Mouse (Mus musculus) heart, embryonic 12.5 days (tissue): ENCODE measurements at regions not wholly inside any gene's neighbourhood (a gene's known extent, or its start where the extent isn't known, plus 50 kb on each side); places are given as distances from the start of the nearest gene placed in this dataset.

ENCODE experiments used
- ATAC-seq: fragments of 200-750 bp; cut with Nextera tagmentation; 2 replicates; pipeline ENCODE4 v1.8.0; 2017; ENCODE audit warnings: moderate TSS enrichment, moderate library complexity; ENCODE audit not compliant: insufficient number of reproducible peaks, low FRiP score
- H3K27ac ChIP-seq: fragments of 300-500 bp; sonication (generic); 2 replicates; pipeline ENCODE4 v1.5.1; 2016; ENCODE audit warnings: mild to moderate bottlenecking, moderate library complexity; ENCODE audit not compliant: poor library complexity, severe bottlenecking
- H3K27me3 ChIP-seq: fragments of 300-500 bp; sonication (generic); replicated peaks from 2 replicates; pipeline ENCODE4 v1.6.1; 2016; ENCODE audit warnings: mild to moderate bottlenecking, moderate library complexity
- H3K36me3 ChIP-seq: fragments of 300-500 bp; sonication (generic); 2 replicates; pipeline ENCODE4 v1.6.1; 2016; ENCODE audit warnings: mild to moderate bottlenecking, moderate library complexity
- H3K4me1 ChIP-seq: fragments of 300-500 bp; sonication (generic); replicated peaks from 2 replicates; pipeline ENCODE4 v1.6.1; 2016; ENCODE audit warnings: mild to moderate bottlenecking
- H3K4me2 ChIP-seq: fragments of 300-500 bp; sonication (generic); 2 replicates; pipeline ENCODE4 v1.6.1; 2016; ENCODE audit warnings: mild to moderate bottlenecking, moderate library complexity
- H3K4me3 ChIP-seq: fragments of 300-500 bp; sonication (generic); 2 replicates; pipeline ENCODE4 v1.5.1; 2016; ENCODE audit warnings: mild to moderate bottlenecking
- H3K9ac ChIP-seq: fragments of 300-500 bp; sonication (generic); 2 replicates; pipeline ENCODE4 v1.6.1; 2016; ENCODE audit warnings: mild to moderate bottlenecking, moderate library complexity
- H3K9me3 ChIP-seq: fragments of 300-500 bp; sonication (generic); replicated peaks from 2 replicates; pipeline ENCODE4 v1.6.1; 2016; ENCODE audit warnings: mild to moderate bottlenecking, moderate library complexity
- WGBS: fragments of 180-500 bp; shearing (Covaris S2); methylation state at CpG from one replicate; pipeline ENCODE4 v1.1.7; 2016; 5-methylcytosine and 5-hydroxymethylcytosine counted together

DNA sequence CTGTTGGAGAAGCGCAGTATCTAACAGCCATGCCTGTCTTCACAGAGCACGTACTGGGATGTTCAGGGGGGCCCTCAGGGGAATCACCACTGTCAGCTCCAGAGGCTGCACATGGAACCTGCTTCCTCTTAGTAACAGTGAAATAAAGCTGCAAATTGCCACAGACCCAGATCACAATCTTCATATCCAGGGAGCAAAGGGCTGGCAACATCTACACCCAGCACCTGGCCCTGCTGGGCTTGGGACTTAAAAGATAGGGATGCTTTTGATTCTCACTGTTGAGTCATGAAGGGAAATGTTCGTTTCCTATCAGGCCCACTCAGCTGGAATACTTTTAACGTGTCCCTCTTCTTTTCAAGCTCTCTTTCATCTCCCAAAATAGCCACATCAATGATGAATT is 322.4 kb upstream of the Trib2 start:
- Histone ChIP-seq H3K4me3 (no peak overlapping the region), H3K4me2 (no peak overlapping the region), H3K27ac (no peak overlapping the region), H3K36me3 (no peaks in the 10 kb centered on the region), H3K9ac (no peak overlapping the region), H3K27me3 (no peaks in the 10 kb centered on the region), H3K4me1 (peaks cover 14% of the 10 kb centered on the region), H3K9me3 (no peaks in the 10 kb centered on the region)
- 46% methylated on average over 4 of the region's 4 CpGs for WGBS
- no peak for ATAC-seq

DNA sequence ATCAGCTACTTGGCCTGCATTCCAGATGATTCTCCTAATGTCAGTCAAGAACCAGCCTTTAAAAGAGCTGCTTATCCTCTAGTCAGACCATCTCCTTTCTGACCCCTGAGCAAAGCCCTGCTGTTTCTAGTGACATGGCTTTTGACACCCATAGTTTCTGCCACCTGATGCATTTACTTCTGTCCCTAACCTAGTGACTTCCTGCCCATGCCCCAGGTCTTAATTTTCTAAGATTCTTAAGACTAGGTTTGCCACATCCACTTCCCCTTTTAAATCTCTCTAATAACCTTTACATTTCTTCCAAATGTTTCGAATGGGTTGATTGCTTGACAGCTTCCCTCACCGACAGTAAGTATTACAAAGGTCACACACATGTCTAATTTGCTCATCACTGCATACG is 321.1 kb upstream of the Trib2 start:
- Histone ChIP-seq H3K9ac (no peak overlapping the region), H3K36me3 (no peaks in the 10 kb centered on the region), H3K4me3 (no peak overlapping the region), H3K4me2 (no peak overlapping the region), H3K27me3 (no peaks in the 10 kb centered on the region), H3K4me1 (peaks cover 14% of the 10 kb centered on the region), H3K27ac (no peak overlapping the region), H3K9me3 (no peaks in the 10 kb centered on the region)
- WGBS, result 86% methylated on average over 3 of the region's 3 CpGs
- no peak for ATAC-seq

DNA sequence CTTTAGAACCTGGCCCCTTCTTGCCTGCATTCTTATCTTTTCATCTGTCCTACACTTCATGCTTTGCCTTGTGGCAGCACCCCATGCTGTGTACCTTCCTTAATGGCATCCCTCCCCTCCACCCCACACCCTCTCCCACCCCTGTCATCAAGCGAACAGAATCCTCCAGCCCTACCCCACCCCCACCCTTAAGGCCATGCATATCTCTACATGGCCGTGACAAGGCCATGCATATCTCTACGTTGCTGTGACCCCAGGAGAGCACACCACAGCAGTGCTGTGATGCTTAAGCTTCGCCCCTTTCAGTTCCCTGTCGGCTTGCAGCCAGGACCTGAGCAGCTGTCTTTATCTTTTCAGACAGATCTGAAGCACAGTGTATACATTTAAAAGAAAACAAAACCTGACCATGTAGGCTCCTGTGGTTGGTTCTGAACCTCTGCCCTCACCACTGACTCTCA is 319.5 kb upstream of the Trib2 start:
- Histone ChIP-seq H3K36me3 (no peaks in the 10 kb centered on the region), H3K4me3 (no peak overlapping the region), H3K27ac (no peak overlapping the region), H3K27me3 (no peaks in the 10 kb centered on the region), H3K4me2 (no peak overlapping the region), H3K9me3 (no peaks in the 10 kb centered on the region), H3K4me1 (peaks cover 14% of the 10 kb centered on the region), H3K9ac (no peak overlapping the region)
- ATAC-seq, result no peak; the same call in 1 of the 2 replicates
- 14% methylated on average over 5 of the region's 5 CpGs for WGBS

DNA sequence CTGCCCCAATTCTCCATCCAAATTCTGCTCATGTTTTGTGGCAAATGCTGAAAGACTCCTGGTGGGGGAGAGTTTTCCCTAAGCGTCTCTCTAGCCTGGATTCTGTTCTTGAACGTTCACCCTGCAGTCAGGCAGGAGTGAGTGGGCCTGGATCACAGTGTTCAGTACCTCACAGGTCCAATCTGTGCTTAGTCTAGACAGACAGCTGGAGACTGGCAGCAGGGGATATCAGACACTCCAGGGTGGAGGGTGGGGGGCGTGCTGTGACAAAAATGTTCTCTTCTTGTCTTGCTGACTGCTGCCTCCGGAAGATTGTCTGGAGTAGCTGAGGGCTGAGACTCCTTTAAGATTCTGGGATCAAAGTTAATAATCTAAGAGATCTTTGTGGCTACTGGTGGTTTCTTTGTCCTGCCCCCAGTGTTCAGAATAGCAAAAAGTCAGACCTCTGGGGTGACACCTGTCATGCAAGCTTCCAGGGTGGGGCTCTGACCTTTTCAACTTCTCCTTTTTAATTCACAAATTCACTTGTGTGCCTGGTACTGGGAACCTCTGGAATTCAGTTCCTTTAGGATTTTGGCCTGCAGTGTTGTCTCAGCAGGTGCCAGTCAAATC is 319.0 kb upstream of the Trib2 start:
- H3K9ac ChIP-seq, result no peak overlapping the region
- H3K27me3 ChIP-seq, result no peaks in the 10 kb centered on the region
- H3K4me2 ChIP-seq, result no peak overlapping the region
- WGBS, result 35% methylated on average over 4 of the region's 4 CpGs
- H3K4me3 ChIP-seq, result no peak overlapping the region
- no peaks in the 10 kb centered on the region for H3K9me3 ChIP-seq
- no peaks in the 10 kb centered on the region for H3K36me3 ChIP-seq
- H3K27ac ChIP-seq, result no peak overlapping the region
- peaks cover 14% of the 10 kb centered on the region for H3K4me1 ChIP-seq
- ATAC-seq, result no peak

DNA sequence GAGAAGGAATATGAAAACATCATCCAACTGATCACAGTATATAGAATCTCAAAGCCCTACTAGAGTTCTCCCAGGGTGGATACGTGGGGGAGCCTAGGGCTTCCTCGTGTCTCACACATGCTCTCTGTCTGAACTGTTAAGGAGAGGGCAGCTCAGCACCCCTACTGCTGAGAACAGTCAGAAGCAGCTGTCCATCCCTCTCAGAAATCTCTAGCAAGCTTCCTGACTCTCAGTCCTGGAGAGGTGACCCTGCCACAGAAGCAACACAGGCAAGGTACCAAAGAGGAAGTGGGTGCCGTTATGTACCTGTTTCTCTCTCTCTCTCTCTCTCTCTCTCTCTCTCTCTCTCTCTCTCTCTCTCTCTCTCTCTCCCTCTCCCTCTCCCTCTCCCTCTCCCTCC is 317.7 kb upstream of the Trib2 start:
- no peak for ATAC-seq
- Histone ChIP-seq H3K36me3 (no peaks in the 10 kb centered on the region), H3K27me3 (no peaks in the 10 kb centered on the region), H3K9me3 (no peaks in the 10 kb centered on the region), H3K4me2 (no peak overlapping the region), H3K9ac (no peak overlapping the region), H3K4me3 (no peak overlapping the region), H3K4me1 (peaks cover 14% of the 10 kb centered on the region), H3K27ac (no peak overlapping the region)
- WGBS, result 69% methylated on average over 3 of the region's 3 CpGs

DNA sequence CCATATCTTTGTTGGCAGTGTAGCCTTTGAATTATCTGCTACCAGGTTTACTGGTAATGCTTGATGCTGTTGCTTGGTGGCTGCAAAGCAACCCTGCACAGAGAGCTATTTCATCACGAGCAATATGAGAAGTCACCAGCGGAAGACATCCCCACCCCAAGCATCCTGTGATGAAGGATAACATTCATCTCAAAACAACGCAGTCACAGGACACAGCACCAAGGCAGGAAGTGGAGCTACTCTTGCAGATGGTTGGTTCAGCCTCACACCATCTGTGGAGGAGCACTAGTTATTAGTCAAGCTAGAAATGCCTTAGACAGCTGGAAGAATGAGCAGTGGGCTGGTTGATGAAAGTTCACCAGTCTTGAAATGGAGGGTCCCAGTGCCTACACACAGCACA is 316.5 kb upstream of the Trib2 start:
- Histone ChIP-seq H3K4me3 (no peak overlapping the region), H3K36me3 (no peaks in the 10 kb centered on the region), H3K9me3 (no peaks in the 10 kb centered on the region), H3K27ac (no peak overlapping the region), H3K4me2 (no peak overlapping the region), H3K4me1 (peaks cover 12% of the 10 kb centered on the region), H3K27me3 (no peaks in the 10 kb centered on the region), H3K9ac (no peak overlapping the region)
- WGBS, result 69% methylated on average over 3 of the region's 3 CpGs
- ATAC-seq, result no peak

DNA sequence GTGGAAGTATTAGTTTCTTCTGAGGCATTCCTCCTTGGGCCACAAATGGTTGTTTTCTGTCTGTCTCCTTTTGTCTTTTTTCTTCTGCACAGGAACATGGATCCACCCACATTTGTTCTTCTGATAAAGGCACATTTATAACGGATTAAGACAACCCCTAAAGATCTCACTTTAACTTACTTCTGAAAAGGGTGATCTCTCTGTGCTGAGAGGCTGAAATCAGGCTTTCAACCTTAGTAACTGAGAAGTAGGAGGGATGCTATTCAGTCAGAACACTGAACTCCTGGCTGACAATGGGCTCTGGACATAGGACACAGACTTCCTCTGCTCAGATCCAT is 315.0 kb upstream of the Trib2 start:
- Histone ChIP-seq H3K36me3 (no peaks in the 10 kb centered on the region), H3K27me3 (no peaks in the 10 kb centered on the region), H3K27ac (no peak overlapping the region), H3K9ac (no peak overlapping the region), H3K4me2 (no peak overlapping the region), H3K9me3 (no peaks in the 10 kb centered on the region), H3K4me1 (peaks cover 12% of the 10 kb centered on the region), H3K4me3 (no peak overlapping the region)
- WGBS, result 51% methylated on average over 1 of the region's 1 CpGs
- ATAC-seq, result no peak

DNA sequence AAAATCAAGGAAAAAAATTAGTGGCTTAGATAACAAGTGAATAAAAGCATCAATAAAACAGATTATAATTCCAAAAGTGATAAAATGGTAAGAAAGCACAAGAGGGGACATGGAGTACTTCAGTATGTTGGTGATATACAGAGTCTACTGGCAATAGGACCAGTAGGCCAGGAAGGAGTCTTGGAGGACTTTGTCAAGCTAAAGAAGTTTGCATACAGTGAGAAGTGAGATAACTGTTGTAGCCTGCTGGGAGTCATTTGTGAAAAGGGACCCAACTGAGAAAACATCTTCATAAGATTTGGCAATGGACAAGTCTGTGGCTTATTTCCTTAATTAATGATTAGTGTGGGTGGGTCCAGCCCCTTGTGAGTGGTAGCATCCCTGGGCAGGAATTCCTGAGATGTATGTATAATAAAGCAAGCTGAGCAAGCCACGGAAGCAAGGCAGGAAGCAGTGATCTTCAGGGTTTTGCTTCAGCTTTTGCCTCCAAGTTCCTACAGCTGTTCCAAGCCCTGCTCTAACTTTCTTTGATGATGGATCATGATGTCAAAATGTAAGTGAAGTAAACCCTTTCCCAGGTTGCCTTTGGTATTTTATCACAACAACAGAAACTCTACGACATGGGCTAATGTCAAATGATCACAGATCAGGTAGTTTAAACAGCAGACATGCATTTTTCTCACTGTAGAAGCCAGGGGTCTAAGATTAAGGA is 314.5 kb upstream of the Trib2 start:
- no peak overlapping the region for H3K27ac ChIP-seq
- H3K4me3 ChIP-seq, result no peak overlapping the region
- H3K4me1 ChIP-seq, result peaks cover 7% of the 10 kb centered on the region
- 44% methylated on average over 2 of the region's 2 CpGs for WGBS
- no peak overlapping the region for H3K9ac ChIP-seq
- no peak for ATAC-seq
- no peak overlapping the region for H3K4me2 ChIP-seq
- no peaks in the 10 kb centered on the region for H3K27me3 ChIP-seq
- no peaks in the 10 kb centered on the region for H3K36me3 ChIP-seq
- H3K9me3 ChIP-seq, result no peaks in the 10 kb centered on the region

DNA sequence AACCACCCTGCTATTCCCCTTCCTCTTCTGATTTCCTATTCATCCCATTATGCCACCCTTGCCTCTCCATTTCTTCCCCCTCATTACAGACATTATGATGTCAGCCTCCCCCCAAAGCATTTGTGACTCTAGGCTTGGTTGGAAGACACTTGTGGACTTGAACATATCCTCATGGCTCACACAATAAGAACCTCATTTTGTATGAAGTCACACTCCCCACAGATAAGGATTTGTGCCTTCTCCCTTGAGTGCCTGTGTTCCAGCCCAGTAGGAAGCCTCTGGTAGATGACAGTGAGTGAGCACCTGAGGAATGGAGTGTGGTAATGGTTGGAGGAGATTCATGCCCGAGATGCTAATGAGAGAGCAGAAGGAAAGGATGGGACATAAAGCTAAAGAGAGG is 313.9 kb upstream of the Trib2 start:
- Histone ChIP-seq H3K4me1 (peaks cover 1% of the 10 kb centered on the region; the same call in 1 of the 2 replicates), H3K9ac (no peak overlapping the region), H3K4me2 (no peak overlapping the region), H3K4me3 (no peak overlapping the region), H3K27me3 (no peaks in the 10 kb centered on the region), H3K9me3 (no peaks in the 10 kb centered on the region), H3K27ac (no peak overlapping the region), H3K36me3 (no peaks in the 10 kb centered on the region)
- no peak for ATAC-seq
- WGBS, result 70% methylated on average over 1 of the region's 1 CpGs

DNA sequence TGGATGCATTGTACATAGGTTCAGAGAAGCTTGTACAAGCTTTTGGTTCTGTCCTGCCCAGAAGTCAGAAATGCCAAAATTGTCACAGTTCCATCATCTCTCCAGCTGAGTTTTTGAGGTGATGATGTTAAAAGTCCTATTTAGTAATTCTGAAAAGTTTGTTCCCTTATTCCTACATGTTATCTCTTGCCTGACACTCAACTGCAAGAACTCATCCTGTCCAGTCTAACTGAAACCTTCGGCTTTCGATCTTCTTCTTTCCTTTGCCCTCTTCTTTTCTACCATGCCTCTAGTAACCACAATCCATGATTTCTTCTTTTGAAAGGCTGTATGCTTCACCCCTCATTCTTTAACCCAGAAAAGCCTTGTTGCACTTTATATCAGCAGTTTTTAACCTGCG is 313.2 kb upstream of the Trib2 start:
- no peaks in the 10 kb centered on the region for H3K9me3 ChIP-seq
- H3K27me3 ChIP-seq, result no peaks in the 10 kb centered on the region
- no peak overlapping the region for H3K9ac ChIP-seq
- no peak for ATAC-seq
- H3K4me1 ChIP-seq, result no peaks in the 10 kb centered on the region
- no peak overlapping the region for H3K4me2 ChIP-seq
- 83% methylated on average over 3 of the region's 3 CpGs for WGBS
- no peak overlapping the region for H3K4me3 ChIP-seq
- H3K36me3 ChIP-seq, result no peaks in the 10 kb centered on the region
- no peak overlapping the region for H3K27ac ChIP-seq

DNA sequence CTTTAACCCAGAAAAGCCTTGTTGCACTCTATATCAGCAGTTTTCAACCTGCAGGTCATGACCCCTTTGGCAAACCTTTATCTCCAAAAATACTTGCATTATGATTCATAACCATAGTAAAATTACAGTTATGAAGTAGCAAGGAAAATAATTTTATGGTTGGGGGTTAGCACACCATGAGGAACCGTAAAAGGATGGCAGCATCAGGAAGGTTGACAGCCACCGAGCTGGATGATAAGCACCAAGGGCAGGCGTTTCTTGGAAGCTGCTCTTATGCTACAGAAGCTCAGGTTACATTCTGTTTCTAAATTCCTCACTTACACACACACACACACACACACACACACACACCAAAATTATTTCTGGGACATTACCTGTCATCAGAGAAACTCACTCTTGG is 312.5 kb upstream of the Trib2 start:
- Histone ChIP-seq H3K27ac (no peak overlapping the region), H3K4me1 (no peaks in the 10 kb centered on the region), H3K9me3 (no peaks in the 10 kb centered on the region), H3K4me3 (no peak overlapping the region), H3K4me2 (no peak overlapping the region), H3K9ac (no peak overlapping the region), H3K27me3 (no peaks in the 10 kb centered on the region), H3K36me3 (no peaks in the 10 kb centered on the region)
- no peak for ATAC-seq
- 50% methylated on average over 3 of the region's 3 CpGs for WGBS

DNA sequence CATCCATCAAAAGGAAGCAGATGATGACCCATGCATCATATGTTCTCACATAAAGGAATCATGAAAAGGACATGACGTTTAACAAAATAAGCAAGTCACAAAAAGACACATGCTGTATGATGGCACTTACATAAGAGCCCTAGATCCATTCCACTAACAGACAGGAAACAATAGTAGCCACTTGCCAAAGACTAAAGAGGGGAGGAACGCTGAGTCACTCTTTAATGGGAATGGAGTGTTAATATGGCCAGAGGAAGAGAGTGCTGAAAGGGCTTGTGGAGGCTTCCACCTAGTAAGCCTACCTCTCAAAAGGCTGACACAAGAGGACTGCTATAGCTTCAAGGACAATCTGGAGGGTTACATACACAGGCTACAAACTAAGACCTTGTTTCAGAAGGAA is 308.2 kb upstream of the Trib2 start:
- Histone ChIP-seq H3K27ac (no peak overlapping the region), H3K4me2 (no peak overlapping the region), H3K9me3 (no peaks in the 10 kb centered on the region), H3K9ac (no peak overlapping the region), H3K4me1 (no peaks in the 10 kb centered on the region), H3K36me3 (no peaks in the 10 kb centered on the region), H3K27me3 (no peaks in the 10 kb centered on the region), H3K4me3 (no peak overlapping the region)
- WGBS, result 74% methylated on average over 2 of the region's 2 CpGs
- no peak for ATAC-seq
